ENCODE assay signal across 31 mouse cellular contexts in genomic region chr11:99102575-99103270, GRCm38 (mm10). TPM values are rescaled to one million over a fixed set of nuclear protein-coding genes. Genes with fewer than 3 reads are reported as not detected.
DNase-seq lines count a peak whose midpoint lies in the region; ATAC-seq lines count a peak whose summit lies in the region.
"Had no signal": no experiment of that assay in that cellular context is flagged by ENCODE, and none has a peak within 500 bp of the region (broad histone marks: within the 10 kb centered on the region; RNA-seq: fewer than 3 reads in every experiment).

No protein-coding gene starts in this region.

- no peaks in the 10 kb centered on the region for H3K27me3 ChIP-seq in embryonic facial prominence, embryonic 15.5 days
- no peaks in the 10 kb centered on the region for H3K27me3 ChIP-seq in limb, embryonic 15.5 days
- H3K27me3 ChIP-seq in hindbrain, embryonic 16.5 days (replicated peaks; ENCODE audit: control insufficient read depth, insufficient read depth, low read length) = no peaks in the 10 kb centered on the region
- H3K27me3 ChIP-seq: embryonic facial prominence, embryonic 13.5 days; heart, embryonic 13.5 days; kidney, embryonic 15.5 days; neural tube, embryonic 13.5 days had no signal

- no peaks in the 10 kb centered on the region for H3K9me3 ChIP-seq in embryonic facial prominence, embryonic 15.5 days (replicated peaks)
- H3K9me3 ChIP-seq in limb, embryonic 15.5 days = no peaks in the 10 kb centered on the region
- H3K9me3 ChIP-seq in hindbrain, embryonic 16.5 days (ENCODE audit: control insufficient read depth, low read length) = no peaks in the 10 kb centered on the region
- H3K9me3 ChIP-seq: embryonic facial prominence, embryonic 13.5 days; forebrain, embryonic 12.5 days; G1E; heart, embryonic 13.5 days; kidney, embryonic 15.5 days; liver, embryonic 15.5 days; midbrain, embryonic 12.5 days; neural tube, embryonic 13.5 days had no signal

- H3K9ac ChIP-seq in embryonic facial prominence, embryonic 15.5 days = no peak overlapping the region
- H3K9ac ChIP-seq in limb, embryonic 15.5 days = no peak overlapping the region
- H3K9ac ChIP-seq in hindbrain, embryonic 16.5 days (ENCODE audit: low read depth, low read length) = no peak overlapping the region
- H3K9ac ChIP-seq: embryonic facial prominence, embryonic 13.5 days; forebrain, embryonic 12.5 days; heart, embryonic 13.5 days; hindbrain, embryonic 14.5 days; kidney, embryonic 15.5 days; liver, embryonic 15.5 days; lung, embryonic 14.5 days; midbrain, embryonic 12.5 days; neural tube, embryonic 13.5 days had no signal

- 80% methylated on average over 9 of the region's 9 CpGs for WGBS in embryonic facial prominence, embryonic 15.5 days
- 75% methylated on average over 9 of the region's 9 CpGs for WGBS in limb, embryonic 15.5 days
- 89% methylated on average over 9 of the region's 9 CpGs for WGBS in hindbrain, embryonic 16.5 days

- H3K36me3 ChIP-seq in embryonic facial prominence, embryonic 15.5 days = no peaks in the 10 kb centered on the region
- H3K36me3 ChIP-seq in limb, embryonic 15.5 days = no peaks in the 10 kb centered on the region
- H3K36me3 ChIP-seq in hindbrain, embryonic 16.5 days (ENCODE audit: control insufficient read depth, insufficient read depth, low read length) = no peaks in the 10 kb centered on the region
- H3K36me3 ChIP-seq: embryonic facial prominence, embryonic 13.5 days; forebrain, embryonic 12.5 days; G1E; heart, embryonic 13.5 days; kidney, embryonic 15.5 days; liver, embryonic 15.5 days; midbrain, embryonic 12.5 days; neural tube, embryonic 13.5 days had no signal

- H3K27ac ChIP-seq in embryonic facial prominence, embryonic 15.5 days (replicated peaks) = 0 out of 2 replicates have a peak overlapping the region, but pooled peaks have one; percentile 11
- 0 out of 2 replicates have a peak overlapping the region, but pooled peaks have one; percentile 14 for H3K27ac ChIP-seq in limb, embryonic 15.5 days
- no peak overlapping the region for H3K27ac ChIP-seq in hindbrain, embryonic 16.5 days (ENCODE audit: low read depth, low read length)
- H3K27ac ChIP-seq: forebrain, embryonic 12.5 days; heart, embryonic 13.5 days; hindbrain, embryonic 14.5 days; kidney, embryonic 15.5 days; liver, embryonic 15.5 days; midbrain, embryonic 12.5 days; neural tube, embryonic 13.5 days had no signal

- H3K4me1 ChIP-seq in embryonic facial prominence, embryonic 15.5 days = peaks cover 60% of the 10 kb centered on the region
- H3K4me1 ChIP-seq in limb, embryonic 15.5 days = peaks cover 40% of the 10 kb centered on the region
- H3K4me1 ChIP-seq in hindbrain, embryonic 16.5 days (ENCODE audit: control insufficient read depth, insufficient read depth, low read depth, low read length) = no peaks in the 10 kb centered on the region
- H3K4me1 ChIP-seq: midbrain, embryonic 12.5 days had no signal

- no peak for ATAC-seq in embryonic facial prominence, embryonic 15.5 days (ENCODE audit: insufficient number of reproducible peaks, low FRiP score, low TSS enrichment, low read depth)
- ATAC-seq in limb, embryonic 15.5 days (ENCODE audit: insufficient number of reproducible peaks, low FRiP score, low TSS enrichment, low read depth) = no peak
- ATAC-seq in hindbrain, embryonic 16.5 days = no peak

- H3K4me2 ChIP-seq in embryonic facial prominence, embryonic 15.5 days (replicated peaks) = no peak overlapping the region
- H3K4me2 ChIP-seq in limb, embryonic 15.5 days = no peak overlapping the region
- H3K4me2 ChIP-seq in hindbrain, embryonic 16.5 days (ENCODE audit: low read length) = no peak overlapping the region
- H3K4me2 ChIP-seq: embryonic facial prominence, embryonic 13.5 days; forebrain, embryonic 12.5 days; heart, embryonic 13.5 days; hindbrain, embryonic 14.5 days; kidney, embryonic 15.5 days; liver, embryonic 15.5 days; lung, embryonic 14.5 days; midbrain, embryonic 12.5 days; neural tube, embryonic 13.5 days had no signal

- DNase-seq in 3134 (ENCODE audit: extremely low read depth, insufficient read length, low spot score) (peak; percentile 69), 416B (ENCODE audit: low read depth) (peak; percentile 78)
- DNase-seq in thymus, adult 18-20 months = no peak
- DNase-seq in lung, postnatal 4 days = no peak
- DNase-seq: cerebellum, adult 11-12 months; cerebellum, adult 9-11 months; embryo, embryonic 11 days; gastrocnemius, postnatal 14 days; heart, adult 18-20 months; heart, postnatal 10 days; kidney, adult 18-20 months; kidney, postnatal 36 days; left cerebral cortex, postnatal 4 days; lung, embryonic 14.5 days; lung, postnatal 14 days; thymus, postnatal 4 days had no signal

- H3K4me3 ChIP-seq in embryonic facial prominence, embryonic 15.5 days (replicated peaks) = no peak overlapping the region
- H3K4me3 ChIP-seq in limb, embryonic 15.5 days = no peak overlapping the region
- H3K4me3 ChIP-seq in hindbrain, embryonic 16.5 days (ENCODE audit: low read length) = no peak overlapping the region
- H3K4me3 ChIP-seq: embryonic facial prominence, embryonic 13.5 days; erythroblast, embryonic 14.5 days; forebrain, embryonic 12.5 days; heart, embryonic 13.5 days; kidney, embryonic 15.5 days; liver, embryonic 15.5 days; midbrain, embryonic 12.5 days; myocyte; neural tube, embryonic 13.5 days had no signal

RNA-seq across cellular contexts. Expression of gene Tns4, which starts 13.6 kb away (rescaled TPM):
- 2.7 and 2.8 TPM in 2 replicates for polyA plus RNA-seq in embryonic facial prominence, embryonic 15.5 days (2015; fragmentation: Nextera tagmentation; extraction: Ambion mirVana)
- polyA plus RNA-seq in limb, embryonic 15.5 days (2015; fragmentation: Nextera tagmentation; extraction: Ambion mirVana) = 1.9 and 2.1 TPM in 2 replicates
- 0.16 TPM in 2 replicates for polyA plus RNA-seq in hindbrain, embryonic 16.5 days (2015; fragmentation: Nextera tagmentation; extraction: Ambion mirVana)
- polyA plus RNA-seq: erythroblast, embryonic 14.5 days had no signal

RNA-seq across cellular contexts. Expression of gene Ccr7, which starts 52.2 kb away (rescaled TPM):
- 0.57 and 0.59 TPM in 2 replicates for polyA plus RNA-seq in embryonic facial prominence, embryonic 15.5 days (2015; fragmentation: Nextera tagmentation; extraction: Ambion mirVana)
- polyA plus RNA-seq in limb, embryonic 15.5 days (2015; fragmentation: Nextera tagmentation; extraction: Ambion mirVana) = 0.38 and 0.48 TPM in 2 replicates
- polyA plus RNA-seq in hindbrain, embryonic 16.5 days (2015; fragmentation: Nextera tagmentation; extraction: Ambion mirVana) = not detected in 2 replicates
- polyA plus RNA-seq: erythroblast, embryonic 14.5 days; forebrain, embryonic 12.5 days; G1E; hindbrain, embryonic 14.5 days; midbrain, postnatal 0 days; neural tube, embryonic 13.5 days had no signal

Comparison
In these comparisons a context has a peak if more than half of its experiments do, and no peak if none do; other contexts are left out.
1. DNase-seq: peak in 3134 (single experiment) and 416B (single experiment); none in thymus, adult 18-20 months (0 of 2) and lung, postnatal 4 days (0 of 2).